Mouse (Mus musculus): ENCODE data around the gene Twnk. TPM values are rescaled to one million over a fixed set of nuclear protein-coding genes. Genes with fewer than 3 reads are reported as not detected.

Twnk gene
- total and polyA plus RNA-seq, 3 experiments, result 12.4 to 30.1 (median 18.9) TPM

DNA sequence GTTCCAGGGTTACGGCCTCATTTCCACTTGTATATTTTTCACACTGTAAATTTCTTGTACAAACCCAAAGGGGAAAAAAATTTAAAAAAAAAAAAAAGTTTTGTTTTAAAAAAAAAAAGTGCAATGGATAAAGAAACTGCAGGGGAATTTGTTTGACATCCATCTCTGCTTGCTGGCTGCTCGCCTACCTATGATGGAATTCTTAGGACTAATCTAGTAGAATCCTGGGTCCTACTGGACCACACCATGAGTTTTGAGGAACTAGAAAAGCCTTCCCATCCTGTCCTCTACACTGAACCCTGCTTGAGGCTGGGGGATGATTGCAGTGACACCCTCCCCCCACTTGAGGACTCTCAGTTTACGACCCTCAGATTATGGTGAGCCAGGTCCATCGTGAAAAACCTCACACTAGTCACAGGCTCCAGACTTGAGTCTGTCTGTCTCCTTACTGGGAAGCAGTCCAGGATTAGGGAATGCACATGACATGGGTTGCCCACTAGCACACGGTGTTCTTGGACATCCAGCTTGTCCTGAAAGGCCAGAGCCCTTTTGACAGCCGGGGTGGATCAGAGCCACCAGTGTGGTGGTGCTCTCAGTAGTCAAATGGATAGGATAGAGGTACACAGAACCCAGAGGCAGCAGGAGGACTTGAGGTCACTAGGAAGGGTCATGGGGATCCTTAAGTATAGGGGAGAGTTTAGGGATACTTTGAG is 21.7 kb downstream of the Twnk start:
- Histone ChIP-seq H3K36me3 (replicated peaks in 1 of 2; ENCODE audit: control insufficient read depth in 1 of 2, insufficient read depth in 1 of 2, low read length in 1 of 2) (peaks cover 0 to 28% of the 10 kb centered on the region in 2 experiments), H3K27ac (ENCODE audit: insufficient read depth, low read depth) (no peak overlapping the region), H3K79me2 (replicated peaks; ENCODE audit: control insufficient read depth, extremely low read depth, insufficient read depth, poor library complexity, severe bottlenecking) (no peaks in the 10 kb centered on the region), H3K9me3 (replicated peaks; ENCODE audit: low read length) (no peaks in the 10 kb centered on the region), H3K9ac (ENCODE audit: insufficient read depth, low read depth) (no peak overlapping the region), H3K4me2 (ENCODE audit: insufficient read depth, low read depth, poor library complexity, severe bottlenecking) (no peak overlapping the region), H3K27me3 (replicated peaks) (peaks cover 47% of the 10 kb centered on the region), H3K4me1 (ENCODE audit: control insufficient read depth in 1 of 2, insufficient read depth in 2 of 2) (peaks cover 8 to 15% of the 10 kb centered on the region in 2 experiments), H3K4me3 (replicated peaks in 1 of 3; ENCODE audit: low read depth in 2 of 3, low read length in 2 of 3, poor library complexity in 1 of 3) (no peak overlapping the region)
- in situ Hi-C loops (cut with MboI; ENCODE audit: low pct_ligation_motif_present, low pct_unique_long_range_greater_than_20kb, low sequenced_read_pairs), result loop anchor here (25.0 kb wide), 1 partner anchor 440 kb away; no protein-coding TSS in a partner anchor
- TF ChIP-seq USF1 (IDR thresholded peaks at IDR 0.05; ENCODE audit: low read depth, low read length), result no peak
- dilution Hi-C loops (cut with MboI; ENCODE audit: extremely low pct_ligation_motif_present, extremely low pct_unique_long_range_greater_than_20kb, low sequenced_read_pairs), result no loop called here
- no peak for DNase-seq (ENCODE audit: extremely low read depth)

DNA sequence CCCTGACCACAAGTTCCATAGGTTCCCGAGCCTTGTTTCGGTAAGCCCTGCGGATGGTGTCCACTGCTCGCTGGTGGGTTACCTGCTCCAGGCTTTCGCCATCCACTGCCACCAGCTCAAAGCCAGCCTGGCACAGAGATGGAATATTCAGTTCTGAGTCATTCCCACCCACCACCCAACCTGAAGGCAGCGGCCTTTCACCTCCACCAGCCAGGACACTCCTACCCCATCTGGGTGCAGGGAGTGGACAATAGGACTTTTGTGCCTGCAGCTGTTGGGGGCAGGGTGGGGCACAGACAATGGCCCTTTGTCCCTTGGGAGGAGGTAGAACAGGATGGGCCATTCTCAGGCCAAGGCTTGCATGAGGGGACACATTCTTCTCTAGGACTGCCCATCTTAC is 22.4 kb downstream of the Twnk start:
- dilution Hi-C loops (cut with MboI; ENCODE audit: extremely low pct_ligation_motif_present, extremely low pct_unique_long_range_greater_than_20kb, low sequenced_read_pairs), result no loop called here
- H3K36me3 ChIP-seq (replicated peaks in 1 of 2; ENCODE audit: control insufficient read depth in 1 of 2, insufficient read depth in 1 of 2, low read length in 1 of 2), result peaks cover 0 to 28% of the 10 kb centered on the region in 2 experiments
- no peak overlapping the region for H3K27ac ChIP-seq (ENCODE audit: insufficient read depth, low read depth)
- no peaks in the 10 kb centered on the region for H3K9me3 ChIP-seq (replicated peaks; ENCODE audit: low read length)
- no peaks in the 10 kb centered on the region for H3K79me2 ChIP-seq (replicated peaks; ENCODE audit: control insufficient read depth, extremely low read depth, insufficient read depth, poor library complexity, severe bottlenecking)
- no peak overlapping the region for H3K9ac ChIP-seq (ENCODE audit: insufficient read depth, low read depth)
- no peak for DNase-seq (ENCODE audit: extremely low read depth)
- peaks cover 42% of the 10 kb centered on the region for H3K27me3 ChIP-seq (replicated peaks)
- H3K4me1 ChIP-seq (ENCODE audit: control insufficient read depth in 1 of 2, insufficient read depth in 2 of 2), result peaks cover 8 to 17% of the 10 kb centered on the region in 2 experiments
- no peak overlapping the region for H3K4me3 ChIP-seq (replicated peaks in 1 of 3; ENCODE audit: low read depth in 2 of 3, low read length in 2 of 3, poor library complexity in 1 of 3)
- TF ChIP-seq BHLHE40 (IDR thresholded peaks at IDR 0.05; ENCODE audit: low read depth, low read length) (no peak), RCOR1 (conservative IDR thresholded peaks at IDR 0.05; ENCODE audit: low read depth, low read length) (no peak), EP300 (IDR thresholded peaks at IDR 0.05; ENCODE audit: low read length) (no peak), ELF1 (IDR thresholded peaks at IDR 0.05; ENCODE audit: low read depth, low read length) (no peak), POLR2AphosphoS2 (IDR thresholded peaks at IDR 0.05; ENCODE audit: low read depth, low read length) (no peak)
- no peak overlapping the region for H3K4me2 ChIP-seq (ENCODE audit: insufficient read depth, low read depth, poor library complexity, severe bottlenecking)
- in situ Hi-C loops (cut with MboI; ENCODE audit: low pct_ligation_motif_present, low pct_unique_long_range_greater_than_20kb, low sequenced_read_pairs), result loop anchor here (25.0 kb wide), 1 partner anchor 441 kb away; no protein-coding TSS in a partner anchor

DNA sequence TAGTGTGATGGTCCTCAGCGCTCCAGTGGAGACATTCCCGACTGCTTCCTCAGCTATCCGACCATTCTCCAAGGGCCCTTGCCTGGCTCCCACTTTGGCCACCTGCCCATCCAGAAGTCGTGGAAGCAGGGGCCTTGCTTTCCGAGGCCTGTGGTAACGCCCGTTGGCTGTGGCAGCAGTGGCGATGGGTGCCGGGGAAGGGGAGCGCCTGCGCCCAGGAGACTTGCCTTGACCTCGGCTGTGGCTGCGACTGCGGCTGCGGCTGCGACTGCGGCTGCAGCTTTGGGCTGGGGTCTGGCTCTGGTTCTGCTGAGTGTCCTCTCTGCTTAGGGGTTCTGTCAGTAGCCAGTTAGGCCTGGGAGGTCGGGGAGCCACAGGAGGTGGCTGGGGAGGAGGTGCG is 23.3 kb downstream of the Twnk start:
- Histone ChIP-seq H3K27me3 (replicated peaks) (peaks cover 46% of the 10 kb centered on the region), H3K4me3 (replicated peaks in 1 of 3; ENCODE audit: low read depth in 2 of 3, low read length in 2 of 3, poor library complexity in 1 of 3) (no peak overlapping the region), H3K79me2 (replicated peaks; ENCODE audit: control insufficient read depth, extremely low read depth, insufficient read depth, poor library complexity, severe bottlenecking) (no peaks in the 10 kb centered on the region), H3K36me3 (replicated peaks in 1 of 2; ENCODE audit: control insufficient read depth in 1 of 2, insufficient read depth in 1 of 2, low read length in 1 of 2) (peaks cover 0 to 25% of the 10 kb centered on the region in 2 experiments), H3K27ac (ENCODE audit: insufficient read depth, low read depth) (no peak overlapping the region), H3K9ac (ENCODE audit: insufficient read depth, low read depth) (no peak overlapping the region), H3K4me1 (ENCODE audit: control insufficient read depth in 1 of 2, insufficient read depth in 2 of 2) (peaks cover 8 to 17% of the 10 kb centered on the region in 2 experiments), H3K4me2 (ENCODE audit: insufficient read depth, low read depth, poor library complexity, severe bottlenecking) (no peak overlapping the region), H3K9me3 (replicated peaks; ENCODE audit: low read length) (no peaks in the 10 kb centered on the region)
- TF ChIP-seq USF2 (conservative IDR thresholded peaks at IDR 0.05; ENCODE audit: low read depth, low read length) (no peak), CTCF (conservative IDR thresholded peaks at IDR 0.05 in 1 of 2, IDR thresholded peaks at IDR 0.05 in 1 of 2; ENCODE audit: low read depth in 2 of 2, low read length in 2 of 2) (no peak), E2F4 (IDR thresholded peaks at IDR 0.05; ENCODE audit: insufficient replicate concordance, low read depth, low read length) (no peak), MXI1 (IDR thresholded peaks at IDR 0.05; ENCODE audit: low read depth, low read length) (no peak), GABPA (IDR thresholded peaks at IDR 0.05; ENCODE audit: insufficient replicate concordance, low read depth, low read length) (no peak), ZC3H11A (IDR thresholded peaks at IDR 0.05; ENCODE audit: low read depth, low read length) (no peak), NELFE (IDR thresholded peaks at IDR 0.05; ENCODE audit: low read depth, low read length) (no peak), TBP (conservative IDR thresholded peaks at IDR 0.05; ENCODE audit: low read depth, low read length) (no peak), MEF2A (IDR thresholded peaks at IDR 0.05; ENCODE audit: borderline replicate concordance, low read depth, low read length) (no peak), KAT2A (IDR thresholded peaks at IDR 0.05; ENCODE audit: insufficient replicate concordance, low read length) (no peak), SMC3 (IDR thresholded peaks at IDR 0.05; ENCODE audit: low read depth, low read length) (no peak)
- dilution Hi-C loops (cut with MboI; ENCODE audit: extremely low pct_ligation_motif_present, extremely low pct_unique_long_range_greater_than_20kb, low sequenced_read_pairs), result no loop called here
- DNase-seq (ENCODE audit: extremely low read depth), result no peak
- in situ Hi-C loops (cut with MboI; ENCODE audit: low pct_ligation_motif_present, low pct_unique_long_range_greater_than_20kb, low sequenced_read_pairs), result loop anchor here (25.0 kb wide), 1 partner anchor 441 kb away; no protein-coding TSS in a partner anchor
